Mouse (Mus musculus) hindbrain, embryonic 14.5 days (tissue): Measurements from ENCODE around the gene Smagp. TPM values are rescaled to one million over a fixed set of nuclear protein-coding genes. Genes with fewer than 3 reads are reported as not detected.

ENCODE experiments used
- ATAC-seq: fragments of 200-750 bp; cut with Nextera tagmentation; 2 replicates; pipeline ENCODE4 v1.8.0; 2017; ENCODE audit warnings: moderate number of reproducible peaks, mild to moderate bottlenecking, moderate TSS enrichment, moderate library complexity; ENCODE audit not compliant: low FRiP score
- DNase-seq: peaks from one replicate; pipeline ENCODE4 v3.0.0-alpha.2; 2015; ENCODE audit warnings: low spot score
- H3K27ac ChIP-seq: fragments of 300-500 bp; sonication (generic); 2 replicates; pipeline ENCODE4 v1.5.1; 2014; ENCODE audit warnings: mild to moderate bottlenecking, moderate library complexity
- H3K27me3 ChIP-seq: fragments of 300-500 bp; sonication (generic); 2 replicates; pipeline ENCODE4 v1.6.1; 2014; ENCODE audit warnings: mild to moderate bottlenecking, low read length, mixed read lengths; ENCODE audit not compliant: control insufficient read depth, insufficient read depth
- H3K36me3 ChIP-seq: fragments of 300-500 bp; sonication (generic); replicated peaks from 2 replicates; pipeline ENCODE4 v1.6.1; 2014; ENCODE audit not compliant: control insufficient read depth, insufficient read depth
- H3K4me1 ChIP-seq: fragments of 300-500 bp; sonication (generic); replicated peaks from 2 replicates; pipeline ENCODE4 v1.6.1; 2014; ENCODE audit warnings: antibody characterized with exemption, low read length, mixed read lengths; ENCODE audit not compliant: control insufficient read depth, insufficient read depth
- H3K4me2 ChIP-seq: fragments of 300-500 bp; sonication (generic); replicated peaks from 2 replicates; pipeline ENCODE4 v1.6.1; 2014; ENCODE audit warnings: mild to moderate bottlenecking, moderate library complexity
- H3K4me3 ChIP-seq: fragments of 300-500 bp; sonication (generic); replicated peaks from 2 replicates; pipeline ENCODE4 v1.5.1; 2014; ENCODE audit warnings: mild to moderate bottlenecking, low read length
- H3K9ac ChIP-seq: fragments of 300-500 bp; sonication (generic); 2 replicates; pipeline ENCODE4 v1.6.1; 2014
- H3K9me3 ChIP-seq: fragments of 300-500 bp; sonication (generic); 2 replicates; pipeline ENCODE4 v1.6.1; 2016; ENCODE audit warnings: low read length; ENCODE audit not compliant: control insufficient read depth
- WGBS: fragments of 180-500 bp; shearing (Covaris S2); extraction: QIAGEN DNeasy Blood & Tissue Kit; methylation state at CpG from one replicate; pipeline ENCODE4 v1.1.7; 2014; 5-methylcytosine and 5-hydroxymethylcytosine counted together
- polyA plus RNA-seq: library from polyadenylated mRNA; unstranded; fragments of >200 nt; fragmentation: Nextera tagmentation; extraction: Ambion mirVana; gene quantifications from 2 replicates; pipeline ENCODE4 v1.2.1, GENCODE M21; 2014

Gene Smagp
- polyA plus RNA-seq, 1 experiment from 2014 or later, result 5.0 TPM

GRCm38 (mm10) chr15:100678581-100678980, 41.8 kb upstream of the Smagp start:
- 83% methylated on average over 12 of the region's 12 CpGs for WGBS
- Histone ChIP-seq H3K27ac (no peak overlapping the region), H3K9me3 (no peaks in the 10 kb centered on the region), H3K36me3 (no peaks in the 10 kb centered on the region), H3K9ac (no peak overlapping the region), H3K4me2 (no peak overlapping the region), H3K27me3 (no peaks in the 10 kb centered on the region), H3K4me1 (no peaks in the 10 kb centered on the region), H3K4me3 (no peak overlapping the region)
- DNase-seq (no peak), ATAC-seq (no peak)

GRCm38 (mm10) chr15:100677675-100678074, 40.9 kb upstream of the Smagp start:
- no peaks in the 10 kb centered on the region for H3K36me3 ChIP-seq
- H3K4me2 ChIP-seq, result no peak overlapping the region
- no peaks in the 10 kb centered on the region for H3K4me1 ChIP-seq
- no peaks in the 10 kb centered on the region for H3K9me3 ChIP-seq
- H3K27me3 ChIP-seq, result no peaks in the 10 kb centered on the region
- H3K4me3 ChIP-seq, result no peak overlapping the region
- H3K9ac ChIP-seq, result no peak overlapping the region
- WGBS, result 87% methylated on average over 8 of the region's 8 CpGs
- DNase-seq, result no peak
- H3K27ac ChIP-seq, result no peak overlapping the region
- no peak for ATAC-seq

- Histone ChIP-seq H3K27me3 (no peaks in the 10 kb centered on the region), H3K27ac (no peak overlapping the region), H3K4me3 (no peak overlapping the region), H3K9ac (no peak overlapping the region), H3K4me1 (no peaks in the 10 kb centered on the region), H3K4me2 (no peak overlapping the region), H3K36me3 (no peaks in the 10 kb centered on the region), H3K9me3 (no peaks in the 10 kb centered on the region)
- WGBS, result 84% methylated on average over 1 of the region's 1 CpGs
- DNase-seq (no peak), ATAC-seq (no peak)
These were observed 39.8 kb upstream of the Smagp start for GRCm38 (mm10) chr15:100676521-100676920.

GRCm38 (mm10) chr15:100675486-100675885, 38.7 kb upstream of the Smagp start:
- no peaks in the 10 kb centered on the region for H3K9me3 ChIP-seq
- no peak for DNase-seq
- no peak for ATAC-seq
- no peaks in the 10 kb centered on the region for H3K27me3 ChIP-seq
- no peaks in the 10 kb centered on the region for H3K4me1 ChIP-seq
- 65% methylated on average over 3 of the region's 3 CpGs for WGBS
- no peaks in the 10 kb centered on the region for H3K36me3 ChIP-seq
- no peak overlapping the region for H3K4me2 ChIP-seq
- H3K4me3 ChIP-seq, result no peak overlapping the region
- H3K27ac ChIP-seq, result no peak overlapping the region
- H3K9ac ChIP-seq, result no peak overlapping the region

- Histone ChIP-seq H3K4me3 (no peak overlapping the region), H3K36me3 (no peaks in the 10 kb centered on the region), H3K27ac (no peak overlapping the region), H3K27me3 (no peaks in the 10 kb centered on the region), H3K4me2 (no peak overlapping the region), H3K9ac (no peak overlapping the region), H3K4me1 (no peaks in the 10 kb centered on the region), H3K9me3 (no peaks in the 10 kb centered on the region)
- 89% methylated on average over 10 of the region's 10 CpGs for WGBS
- DNase-seq (no peak), ATAC-seq (no peak)
These were observed 37.8 kb upstream of the Smagp start for GRCm38 (mm10) chr15:100674566-100674965.

GRCm38 (mm10) chr15:100673585-100674391, 37.0 kb upstream of the Smagp start:
- WGBS, result 40% methylated on average over 12 of the region's 12 CpGs
- ATAC-seq (no peak), DNase-seq (no peak)
- no peaks in the 10 kb centered on the region for H3K27me3 ChIP-seq
- H3K4me1 ChIP-seq, result no peaks in the 10 kb centered on the region
- H3K27ac ChIP-seq, result no peak overlapping the region
- no peak overlapping the region for H3K9ac ChIP-seq
- H3K4me3 ChIP-seq, result no peak overlapping the region
- H3K4me2 ChIP-seq, result no peak overlapping the region
- H3K9me3 ChIP-seq, result no peaks in the 10 kb centered on the region
- no peaks in the 10 kb centered on the region for H3K36me3 ChIP-seq

- Histone ChIP-seq H3K9ac (no peak overlapping the region), H3K4me3 (no peak overlapping the region), H3K4me2 (no peak overlapping the region), H3K27me3 (no peaks in the 10 kb centered on the region), H3K27ac (no peak overlapping the region), H3K4me1 (no peaks in the 10 kb centered on the region), H3K36me3 (no peaks in the 10 kb centered on the region), H3K9me3 (no peaks in the 10 kb centered on the region)
- no peak for ATAC-seq
- WGBS, result 73% methylated on average over 5 of the region's 5 CpGs
- DNase-seq, result no peak
These were observed 34.1 kb upstream of the Smagp start for GRCm38 (mm10) chr15:100670833-100671232.

GRCm38 (mm10) chr15:100670004-100670403, 33.3 kb upstream of the Smagp start:
- ATAC-seq, result no peak
- 68% methylated on average over 8 of the region's 8 CpGs for WGBS
- Histone ChIP-seq H3K4me1 (no peaks in the 10 kb centered on the region), H3K9ac (no peak overlapping the region), H3K4me3 (no peak overlapping the region), H3K36me3 (no peaks in the 10 kb centered on the region), H3K27me3 (no peaks in the 10 kb centered on the region), H3K9me3 (no peaks in the 10 kb centered on the region), H3K4me2 (no peak overlapping the region), H3K27ac (no peak overlapping the region)
- no peak for DNase-seq

- DNase-seq, result no peak
- Histone ChIP-seq H3K4me2 (no peak within 1 kb of the TSS), H3K9me3 (no peaks in the 10 kb centered on the region), H3K27ac (no peak within 1 kb of the TSS), H3K27me3 (no peaks in the 10 kb centered on the region), H3K9ac (no peak within 1 kb of the TSS), H3K36me3 (no peaks in the 10 kb centered on the region), H3K4me1 (no peaks in the 10 kb centered on the region), H3K4me3 (no peak within 1 kb of the TSS)
- WGBS, result 89% methylated on average over 19 of the region's 20 CpGs
- ATAC-seq, result no peak
These were observed 32.6 kb upstream of the Smagp start, which contains the start of gene Bin2 for GRCm38 (mm10) chr15:100669337-100669736. Bin2 (minus strand) TSS chr15:100669553.
